ENCODE assay signal across 22 mouse cellular contexts in genomic region chr4:40824505-40824904, GRCm38 (mm10). TPM values are rescaled to one million over a fixed set of nuclear protein-coding genes. Genes with fewer than 3 reads are reported as not detected.
DNase-seq lines count a peak whose midpoint lies in the region; ATAC-seq lines count a peak whose summit lies in the region.
"Had no signal": no experiment of that assay in that cellular context is flagged by ENCODE, and none has a peak within 500 bp of the region (broad histone marks: within the 10 kb centered on the region; RNA-seq: fewer than 3 reads in every experiment).

No protein-coding gene starts in this region.

- DNase-seq in thymus, postnatal 0 days (ENCODE audit: low spot score) = peak; percentile 30
- DNase-seq in thymus, postnatal 4 days = no peak
- DNase-seq: adrenal gland, postnatal 10 days; cerebellum, adult 2 months; gastrocnemius, adult 2 months; liver, postnatal 0 days; right cerebral cortex, postnatal 4 days had no signal

- WGBS in forebrain, embryonic 13.5 days = 92% methylated on average over 7 of the region's 7 CpGs
- 94% methylated on average over 7 of the region's 7 CpGs for WGBS in forebrain, embryonic 16.5 days

- no peak overlapping the region for H3K9ac ChIP-seq in forebrain, embryonic 13.5 days
- no peak overlapping the region for H3K9ac ChIP-seq in forebrain, embryonic 16.5 days (replicated peaks; ENCODE audit: low read depth, low read length)
- H3K9ac ChIP-seq: liver, postnatal 0 days; midbrain, embryonic 13.5 days; stomach, embryonic 15.5 days had no signal

- no peaks in the 10 kb centered on the region for H3K27me3 ChIP-seq in forebrain, embryonic 13.5 days
- H3K27me3 ChIP-seq in forebrain, embryonic 16.5 days (replicated peaks; ENCODE audit: control insufficient read depth, insufficient read depth, low read length) = no peaks in the 10 kb centered on the region
- H3K27me3 ChIP-seq: midbrain, embryonic 13.5 days; Patski; stomach, embryonic 15.5 days had no signal

- peak overlapping the region; percentile 12; the same call in 1 of the 2 replicates for H3K27ac ChIP-seq in brown adipose tissue, adult 24 weeks (replicated peaks; ENCODE audit: low read depth, low read length)
- no peak overlapping the region for H3K27ac ChIP-seq in forebrain, embryonic 13.5 days
- H3K27ac ChIP-seq in forebrain, embryonic 16.5 days (ENCODE audit: low read length) = no peak overlapping the region
- H3K27ac ChIP-seq: gastrocnemius, adult 2 months; hindbrain, embryonic 10.5 days; kidney, postnatal 0 days; midbrain, embryonic 13.5 days; stomach, embryonic 15.5 days had no signal

- no peaks in the 10 kb centered on the region for H3K36me3 ChIP-seq in forebrain, embryonic 13.5 days (ENCODE audit: poor library complexity, severe bottlenecking)
- H3K36me3 ChIP-seq in forebrain, embryonic 16.5 days (ENCODE audit: control insufficient read depth, insufficient read depth) = no peaks in the 10 kb centered on the region
- H3K36me3 ChIP-seq: midbrain, embryonic 13.5 days had no signal

- no peak overlapping the region for H3K4me3 ChIP-seq in brown adipose tissue, adult 24 weeks (ENCODE audit: insufficient read depth, low read depth, low read length)
- no peak overlapping the region for H3K4me3 ChIP-seq in forebrain, embryonic 13.5 days
- no peak overlapping the region for H3K4me3 ChIP-seq in forebrain, embryonic 16.5 days (replicated peaks; ENCODE audit: low read length)
- H3K4me3 ChIP-seq: gastrocnemius, adult 2 months; hindbrain, embryonic 10.5 days; midbrain, embryonic 13.5 days; stomach, embryonic 15.5 days had no signal

- H3K4me2 ChIP-seq in forebrain, embryonic 13.5 days = no peak overlapping the region
- H3K4me2 ChIP-seq in forebrain, embryonic 16.5 days (ENCODE audit: low read length) = no peak overlapping the region
- H3K4me2 ChIP-seq: heart, embryonic 11.5 days; midbrain, embryonic 13.5 days; stomach, embryonic 15.5 days had no signal

- H3K9me3 ChIP-seq in forebrain, embryonic 13.5 days (replicated peaks) = no peaks in the 10 kb centered on the region
- no peaks in the 10 kb centered on the region for H3K9me3 ChIP-seq in forebrain, embryonic 16.5 days (ENCODE audit: control insufficient read depth, low read length)
- H3K9me3 ChIP-seq: G1E; hindbrain, embryonic 10.5 days; midbrain, embryonic 13.5 days; stomach, embryonic 15.5 days had no signal

- peak; percentile 63 for ATAC-seq in megakaryocyte, adult 5-6 weeks (ENCODE audit: poor library complexity, severe bottlenecking)
- no peak for ATAC-seq in forebrain, embryonic 13.5 days
- ATAC-seq in megakaryocyte-erythroid progenitor cell, adult 5-6 weeks (replicated peaks; ENCODE audit: low FRiP score, low TSS enrichment, poor library complexity, severe bottlenecking) = no peak
- ATAC-seq in forebrain, embryonic 16.5 days = no peak
- ATAC-seq: hindbrain, embryonic 16.5 days; intestine, postnatal 0 days; liver, postnatal 0 days; lung, postnatal 0 days; midbrain, embryonic 13.5 days; Patski had no signal

- peaks cover 16% of the 10 kb centered on the region for H3K4me1 ChIP-seq in brown adipose tissue, adult 24 weeks (ENCODE audit: control insufficient read depth, insufficient read depth, insufficient read length, low read length)
- H3K4me1 ChIP-seq in forebrain, embryonic 13.5 days = no peaks in the 10 kb centered on the region
- H3K4me1 ChIP-seq in forebrain, embryonic 16.5 days (replicated peaks; ENCODE audit: control insufficient read depth, insufficient read depth, low read length) = no peaks in the 10 kb centered on the region
- H3K4me1 ChIP-seq: midbrain, embryonic 13.5 days had no signal

RNA-seq across cellular contexts. Expression of gene B4galt1, which starts 29.3 kb away (rescaled TPM):
- 29.6 and 32.0 TPM in 2 replicates for polyA plus RNA-seq in thymus, postnatal 0 days (2015; fragmentation: Nextera tagmentation; extraction: Ambion mirVana)
- polyA plus RNA-seq in brown adipose tissue, adult 24 weeks (2012; ENCODE audit: insufficient read depth, insufficient read length, missing spikeins) = 33.0 and 33.8 TPM in 2 replicates
- 75.4 and 79.4 TPM in 2 replicates for total RNA-seq in megakaryocyte, adult 5-6 weeks (2015)
- total RNA-seq in megakaryocyte, adult 5-6 weeks (2017) = 46.4 and 57.4 TPM in 2 replicates
- polyA plus RNA-seq in forebrain, embryonic 13.5 days (2015; fragmentation: Nextera tagmentation; extraction: Ambion mirVana) = 7.8 and 9.1 TPM in 2 replicates
- 30.8 and 35.1 TPM in 2 replicates for total RNA-seq in megakaryocyte-erythroid progenitor cell, adult 5-6 weeks (2014; fragmentation: Nextera tagmentation)
- total RNA-seq in megakaryocyte-erythroid progenitor cell, adult 5-6 weeks (2017) = 14.4 and 20.5 TPM in 2 replicates
- polyA plus RNA-seq in forebrain, embryonic 16.5 days (2015; fragmentation: Nextera tagmentation; extraction: Ambion mirVana) = 6.9 and 7.7 TPM in 2 replicates
